Mouse (Mus musculus): ENCODE measurements around the gene Cacna2d2.

Gene Cacna2d2

GRCm38 (mm10) chr9:107541005-107541404, 141.6 kb downstream of the Cacna2d2 start:
- no peak for ATAC-seq (ENCODE audit: low TSS enrichment)

- ATAC-seq (ENCODE audit: low TSS enrichment): peak; percentile 72
These were observed 142.3 kb downstream of the Cacna2d2 start, which contains the start of the genes Cyb561d2 and Nprl2 for GRCm38 (mm10) chr9:107541474-107542351. Gene Cyb561d2, minus strand, starts transcription at chr9:107542193. Gene Nprl2, plus strand, starts transcription at chr9:107542226.

GRCm38 (mm10) chr9:107542352-107542686, 142.9 kb downstream of the Cacna2d2 start:
- peak; percentile 1; the same call in 1 of the 2 replicates for ATAC-seq (ENCODE audit: low TSS enrichment)

- no peak for ATAC-seq (ENCODE audit: low TSS enrichment)
These were observed 143.3 kb downstream of the Cacna2d2 start for GRCm38 (mm10) chr9:107542721-107543120.

- ATAC-seq (ENCODE audit: low TSS enrichment): no peak
These were observed 143.9 kb downstream of the Cacna2d2 start for GRCm38 (mm10) chr9:107543299-107543698.

GRCm38 (mm10) chr9:107544196-107544700, 144.8 kb downstream of the Cacna2d2 start:
- ATAC-seq (ENCODE audit: low TSS enrichment): no peak

- ATAC-seq (ENCODE audit: low TSS enrichment): no peak
These were observed 145.3 kb downstream of the Cacna2d2 start for GRCm38 (mm10) chr9:107544729-107545128.

- ATAC-seq (ENCODE audit: low TSS enrichment): no peak
These were observed 145.8 kb downstream of the Cacna2d2 start for GRCm38 (mm10) chr9:107545199-107545598.

- no peak for ATAC-seq (ENCODE audit: low TSS enrichment)
These were observed 146.2 kb downstream of the Cacna2d2 start for GRCm38 (mm10) chr9:107545602-107546001.

- ATAC-seq (ENCODE audit: low TSS enrichment): peak; percentile 67
These were observed 147.6 kb downstream of the Cacna2d2 start, which contains the start of gene Zmynd10 for GRCm38 (mm10) chr9:107547026-107547425. Gene Zmynd10, plus strand, starts transcription at chr9:107547298.

- ATAC-seq (ENCODE audit: low TSS enrichment): no peak
These were observed 148.5 kb downstream of the Cacna2d2 start for GRCm38 (mm10) chr9:107547957-107548356.

- no peak for ATAC-seq (ENCODE audit: low TSS enrichment)
These were observed 149.4 kb downstream of the Cacna2d2 start for GRCm38 (mm10) chr9:107548820-107549219.

- no peak for ATAC-seq (ENCODE audit: low TSS enrichment)
These were observed 150.1 kb downstream of the Cacna2d2 start for GRCm38 (mm10) chr9:107549297-107550074.

GRCm38 (mm10) chr9:107550491-107551116, 151.2 kb downstream of the Cacna2d2 start:
- ATAC-seq (ENCODE audit: low TSS enrichment): no peak

- no peak for ATAC-seq (ENCODE audit: low TSS enrichment)
These were observed 151.9 kb downstream of the Cacna2d2 start, which contains the start of gene Rassf1 for GRCm38 (mm10) chr9:107551117-107551889. Gene Rassf1, plus strand, starts transcription at chr9:107551555.

- no peak for ATAC-seq (ENCODE audit: low TSS enrichment)
These were observed 152.5 kb downstream of the Cacna2d2 start for GRCm38 (mm10) chr9:107551890-107552355.

- no peak for ATAC-seq (ENCODE audit: low TSS enrichment)
These were observed 153.4 kb downstream of the Cacna2d2 start for GRCm38 (mm10) chr9:107552690-107553393.

- peak; percentile 15; the same call in 1 of the 2 replicates for ATAC-seq (ENCODE audit: low TSS enrichment)
These were observed 154.3 kb downstream of the Cacna2d2 start for GRCm38 (mm10) chr9:107553541-107554318.

GRCm38 (mm10) chr9:107554319-107554825, 155.0 kb downstream of the Cacna2d2 start:
- peak; percentile 85 for ATAC-seq (ENCODE audit: low TSS enrichment)
